Mouse (Mus musculus): ENCODE data around the gene Map3k14.

Map3k14 gene

DNA sequence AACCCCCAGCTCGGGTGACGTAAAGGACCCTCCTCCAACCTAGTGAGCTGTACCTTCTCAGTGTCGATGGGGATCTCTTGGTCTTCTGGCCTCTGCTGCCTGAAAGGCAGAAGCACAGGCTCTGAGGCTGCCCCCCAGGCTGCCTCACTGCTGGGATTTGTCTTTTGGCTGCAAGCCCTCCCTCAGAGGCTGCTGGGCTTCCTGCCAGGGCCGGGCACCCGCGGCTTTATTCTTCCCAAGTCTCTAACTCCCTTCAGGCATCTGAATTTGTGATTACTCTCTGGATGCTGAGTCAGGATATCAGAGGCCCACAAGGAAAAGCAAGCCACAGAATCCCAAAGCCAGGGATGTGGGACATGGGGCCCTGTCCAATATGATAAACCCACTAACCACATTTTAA lies 65.6 kb downstream of the Map3k14 start:
- no peak for DNase-seq

DNA sequence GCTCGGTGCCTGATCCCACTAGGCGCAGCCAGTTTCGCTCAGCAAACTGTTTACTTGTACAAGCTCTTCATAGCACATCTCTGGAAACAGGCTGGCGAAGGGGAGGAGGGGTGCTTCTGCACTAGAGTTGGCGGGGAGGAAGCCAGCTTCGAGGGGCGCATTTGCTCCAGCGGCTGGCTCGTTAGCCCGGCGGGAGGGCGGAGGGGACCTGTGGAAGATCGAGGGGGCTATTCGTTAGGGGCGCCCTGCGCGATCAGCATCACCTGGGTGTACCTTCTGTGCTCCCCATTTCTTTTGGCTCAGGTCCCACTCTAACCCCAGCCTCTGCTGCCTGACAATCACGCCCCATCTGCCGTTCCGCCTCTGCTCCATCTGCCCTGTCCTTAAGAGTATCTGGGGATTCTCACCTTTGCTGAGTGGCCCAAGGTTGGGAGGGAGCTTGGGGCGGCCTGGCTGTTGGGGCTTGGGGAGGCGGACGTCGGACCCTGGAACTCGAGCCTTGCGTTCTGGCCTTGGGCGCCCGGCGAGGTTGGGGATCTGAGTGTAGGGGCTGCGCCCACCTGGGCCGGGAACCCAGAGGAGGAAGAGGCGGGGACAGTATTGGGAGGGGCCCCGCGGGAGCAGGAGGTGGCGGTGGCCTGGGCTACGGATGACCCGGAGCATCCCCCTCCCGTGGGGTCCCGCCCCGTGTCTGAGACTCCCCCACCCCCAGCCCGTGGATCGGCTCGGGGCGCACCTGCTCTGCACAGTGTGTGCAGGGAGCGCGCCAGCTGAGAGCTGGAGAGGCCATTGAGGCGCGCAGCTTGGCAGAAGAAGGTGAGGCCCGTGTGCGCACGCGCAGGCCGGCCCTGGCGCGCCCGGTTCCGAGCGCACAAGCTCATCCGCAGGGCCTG lies 68.1 kb downstream of the Map3k14 start:
- DNase-seq, result no peak

DNA sequence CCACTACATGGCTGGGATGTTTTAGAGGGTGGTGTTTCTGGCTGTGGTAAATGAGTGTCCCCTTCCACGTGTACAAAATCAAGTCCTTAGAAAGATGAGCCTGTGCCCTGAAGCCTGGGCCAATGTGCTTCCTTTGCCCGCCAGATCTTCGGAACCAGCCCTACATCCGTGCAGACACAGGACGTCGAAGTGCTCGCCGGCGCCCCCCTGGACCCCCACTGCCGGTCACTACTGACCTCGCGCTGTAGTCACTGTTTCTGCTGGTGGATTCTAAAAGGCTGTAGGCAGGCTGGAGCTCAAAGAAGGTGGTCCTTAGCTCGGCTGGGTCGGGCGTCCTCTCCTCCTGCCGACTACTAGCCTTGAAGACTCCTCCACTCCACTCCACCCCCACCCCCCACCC lies 68.9 kb downstream of the Map3k14 start:
- DNase-seq, result no peak

DNA sequence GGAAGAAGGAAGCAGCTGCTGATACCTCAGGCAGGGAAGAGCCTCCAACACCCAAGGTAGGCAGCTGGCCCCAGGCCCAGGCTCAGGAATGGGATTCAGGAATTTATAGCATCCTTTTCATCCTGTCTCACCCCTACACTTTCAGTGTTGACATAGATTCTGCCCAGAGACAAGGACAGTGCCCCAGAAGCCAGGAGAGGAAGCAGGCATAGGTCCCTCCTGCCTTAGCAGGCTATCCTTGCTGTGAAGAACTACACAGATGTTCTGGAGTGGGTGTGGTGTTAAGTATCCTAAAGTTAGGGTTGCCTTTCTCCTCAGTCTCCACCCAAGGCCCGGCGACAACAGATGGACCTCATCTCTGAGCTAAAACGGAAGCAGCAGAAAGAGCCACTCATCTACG lies 69.9 kb downstream of the Map3k14 start:
- DNase-seq, result no peak

DNA sequence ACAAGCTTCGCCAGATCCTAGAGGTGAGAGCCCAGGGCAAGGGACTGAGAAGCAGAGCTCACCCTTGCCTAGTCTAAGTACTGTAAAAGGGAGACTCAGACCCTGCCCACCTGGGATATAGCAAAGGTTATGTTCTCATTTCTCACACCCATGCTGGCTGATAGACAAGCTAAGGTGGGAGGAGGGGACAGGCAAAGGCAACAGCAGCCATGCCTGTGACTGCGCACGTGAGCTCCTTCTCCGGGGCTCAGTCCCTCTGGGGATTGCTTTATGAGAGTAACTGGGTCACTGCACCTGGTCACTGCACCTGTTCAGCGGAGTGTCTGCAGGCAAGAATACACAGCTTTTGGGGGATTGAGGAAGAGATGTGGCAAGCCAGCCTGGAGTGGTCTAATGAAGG lies 71.6 kb downstream of the Map3k14 start:
- no peak for DNase-seq

DNA sequence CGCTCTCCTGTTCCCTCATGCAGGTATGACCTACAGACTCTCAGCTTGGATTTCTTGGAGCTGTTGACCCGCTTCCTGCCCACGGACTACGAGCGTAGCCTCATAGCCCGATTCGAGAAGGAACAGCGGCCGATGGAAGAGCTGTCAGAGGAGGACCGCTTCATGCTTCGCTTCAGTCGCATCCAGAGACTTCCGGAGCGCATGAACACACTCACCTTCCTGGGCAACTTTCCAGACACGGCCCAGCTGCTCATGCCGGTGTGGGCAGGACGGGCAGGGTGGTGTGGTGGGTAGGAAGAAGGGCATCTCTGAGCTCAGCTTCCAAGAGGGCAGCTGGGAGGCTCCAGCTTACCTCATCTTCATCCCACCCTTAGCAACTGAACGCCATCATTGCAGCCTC lies 72.0 kb downstream of the Map3k14 start:
- no peak for DNase-seq

DNA sequence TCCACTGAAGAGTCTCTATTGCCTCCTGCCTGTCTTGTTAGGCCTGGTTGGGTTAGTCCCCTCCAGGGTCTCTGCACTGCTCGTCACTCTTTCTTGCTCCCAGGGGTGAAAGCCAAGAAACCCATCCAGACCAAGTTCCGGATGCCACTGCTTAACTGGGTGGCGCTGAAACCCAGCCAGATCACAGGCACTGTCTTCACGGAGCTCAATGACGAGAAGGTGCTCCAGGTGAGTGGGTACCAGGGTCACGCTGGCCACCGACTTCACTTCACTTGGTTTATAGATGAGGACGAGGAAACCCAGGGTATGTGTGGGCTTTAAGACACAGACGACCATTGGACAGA lies 73.5 kb downstream of the Map3k14 start:
- DNase-seq, result no peak

DNA sequence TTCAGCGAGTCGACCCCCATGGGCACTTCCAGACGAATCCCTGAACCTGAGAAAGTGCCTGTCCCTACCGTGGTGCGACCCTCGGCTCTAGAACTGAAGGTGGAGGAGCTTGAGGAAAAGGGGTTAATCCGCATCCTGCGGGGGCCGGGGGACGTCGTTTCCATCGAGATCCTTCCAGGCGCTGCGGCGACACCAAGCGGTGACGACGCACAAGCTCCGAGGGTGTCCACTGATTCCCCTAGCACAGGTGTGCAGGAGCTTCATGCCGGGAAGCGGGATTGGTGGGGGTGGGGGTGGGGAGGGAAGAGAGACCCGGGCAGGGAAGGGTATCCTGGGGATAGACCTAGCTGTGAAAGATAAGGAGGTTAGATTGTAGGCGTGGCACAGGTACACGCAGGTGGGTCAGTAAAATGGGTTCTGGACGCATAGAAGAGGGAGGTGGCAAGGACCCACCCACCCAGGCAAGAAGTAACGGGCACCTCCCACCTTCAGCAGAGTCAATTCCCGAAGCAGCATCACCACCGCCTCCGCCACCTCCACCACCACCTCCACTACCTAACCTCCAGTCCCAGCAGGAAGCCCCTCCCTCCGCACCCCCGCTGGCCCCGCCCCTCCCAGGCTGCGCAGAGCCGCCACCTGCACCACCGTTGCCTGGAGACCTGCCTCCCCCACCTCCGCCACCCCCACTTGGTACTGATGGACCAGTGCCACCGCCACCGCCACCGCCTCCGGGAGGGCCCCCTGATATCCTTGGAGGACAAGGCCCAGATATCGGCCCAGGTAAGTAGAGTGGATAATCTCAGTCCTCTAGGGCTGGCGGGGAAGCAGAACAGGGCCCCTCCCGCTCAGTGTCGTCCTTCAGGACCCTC lies 74.1 kb downstream of the Map3k14 start:
- DNase-seq, result no peak

DNA sequence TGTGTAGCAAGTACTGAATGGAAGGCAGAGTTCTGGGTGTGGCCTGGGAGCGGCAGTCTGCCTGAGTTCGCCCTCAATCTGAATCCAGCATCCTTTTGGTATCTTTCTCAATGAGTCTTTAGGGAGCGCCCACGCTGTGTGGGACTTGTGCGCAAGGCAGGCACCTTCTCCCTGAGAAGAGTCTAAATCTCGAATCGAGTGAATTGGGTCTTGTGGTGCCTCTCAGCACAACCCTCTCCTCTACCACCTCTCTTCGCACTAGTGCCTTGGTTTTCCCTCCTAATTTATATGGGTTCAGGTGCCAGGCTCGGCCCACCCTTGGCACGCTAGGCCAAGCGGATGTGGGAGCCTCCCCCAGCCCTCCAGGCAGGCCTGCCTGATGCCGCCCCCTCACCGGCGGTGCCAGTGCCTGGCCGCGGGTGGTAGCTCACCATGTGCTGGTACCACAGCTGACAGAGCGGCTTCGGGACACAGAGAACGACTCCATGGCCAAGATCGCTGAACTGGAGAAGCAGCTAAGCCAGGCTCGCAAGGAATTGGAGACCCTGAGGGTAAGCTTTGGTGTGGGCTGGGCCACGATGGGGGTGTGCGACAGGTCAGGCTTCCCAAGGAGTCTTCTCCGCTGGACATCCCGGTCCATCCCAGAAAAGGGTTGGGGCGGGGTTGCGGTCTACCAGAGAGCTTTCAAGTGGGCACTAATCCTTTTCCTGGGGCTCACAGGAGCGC lies 74.9 kb downstream of the Map3k14 start:
- DNase-seq, result no peak

DNA sequence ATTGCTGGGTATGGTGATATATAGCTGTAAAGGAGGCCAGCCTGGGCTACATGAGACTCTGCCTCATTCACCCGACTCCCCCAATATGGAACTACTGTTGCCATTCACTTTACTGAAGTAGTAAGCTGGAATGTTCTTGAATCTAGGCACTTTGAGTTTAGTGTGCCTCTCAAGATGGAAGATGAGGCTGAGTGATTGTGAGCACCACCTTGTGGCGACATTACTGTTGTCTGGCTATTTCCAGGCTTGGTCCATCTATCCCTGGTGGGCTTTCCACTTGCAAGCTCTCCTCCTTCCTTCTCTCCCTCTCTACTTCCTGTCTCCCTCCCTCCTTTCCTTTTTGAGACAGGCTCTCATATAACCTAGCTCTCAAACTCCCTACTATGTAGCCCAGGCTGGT lies 82.4 kb downstream of the Map3k14 start:
- peak; percentile 66 for DNase-seq

DNA sequence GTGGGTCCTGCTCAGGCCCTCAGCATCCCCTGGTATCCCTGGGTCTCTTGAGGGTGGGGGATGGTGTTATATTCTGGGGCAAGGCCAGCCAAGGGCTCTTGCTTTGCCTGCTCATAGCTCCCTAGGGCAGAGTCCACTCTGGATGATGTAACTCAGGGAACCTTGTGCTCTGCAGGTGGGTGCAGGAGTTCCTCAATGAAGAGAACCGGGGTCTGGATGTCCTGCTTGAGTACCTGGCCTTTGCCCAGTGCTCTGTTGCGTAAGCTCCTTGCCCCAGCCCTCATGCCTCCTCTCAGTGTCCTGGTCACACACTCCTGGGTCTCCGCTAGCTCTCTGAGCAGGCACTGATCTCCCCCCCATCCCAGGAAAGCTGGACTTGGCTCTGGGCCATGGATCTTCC lies 85.4 kb downstream of the Map3k14 start:
- DNase-seq, result no peak

DNA sequence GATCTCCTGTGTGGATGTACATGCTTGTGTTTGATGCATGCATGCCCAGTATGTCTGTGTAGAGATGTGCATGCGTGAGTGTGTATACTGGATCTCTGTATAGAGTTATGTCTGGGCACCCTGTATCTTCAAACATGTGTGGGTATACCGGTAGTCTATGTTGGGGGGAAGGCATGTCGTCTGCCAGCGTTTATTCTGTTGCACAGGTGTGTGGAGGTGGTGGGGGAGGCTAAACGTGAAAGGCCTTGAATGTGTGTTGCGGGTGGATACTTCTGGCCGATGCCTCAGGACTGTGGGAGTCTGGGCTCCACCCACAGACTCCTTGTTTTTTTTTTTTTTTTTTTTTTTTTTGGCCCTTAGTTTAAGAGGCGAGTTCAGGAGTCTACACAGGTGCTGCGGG lies 85.9 kb downstream of the Map3k14 start:
- no peak for DNase-seq

DNA sequence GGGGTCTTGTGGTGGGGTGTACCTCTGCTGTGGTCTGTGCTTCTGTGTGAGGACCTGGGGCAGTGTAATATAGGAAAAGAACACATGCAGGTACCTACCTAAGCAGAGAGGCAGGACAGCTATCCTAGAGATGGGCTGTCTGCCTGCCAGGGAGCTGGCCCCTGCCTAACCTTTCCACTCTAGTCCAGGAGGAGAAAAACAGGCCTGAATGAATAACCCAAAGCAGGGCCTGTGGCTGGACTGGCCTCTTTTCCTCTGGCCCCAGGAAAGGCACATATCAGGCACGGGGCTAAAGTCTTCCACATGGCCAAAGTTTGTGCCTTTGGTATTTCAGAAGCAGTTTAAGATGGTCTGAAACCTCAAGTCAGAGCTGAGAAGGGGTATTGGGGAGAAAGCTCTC lies 86.8 kb downstream of the Map3k14 start:
- no peak for DNase-seq

DNA sequence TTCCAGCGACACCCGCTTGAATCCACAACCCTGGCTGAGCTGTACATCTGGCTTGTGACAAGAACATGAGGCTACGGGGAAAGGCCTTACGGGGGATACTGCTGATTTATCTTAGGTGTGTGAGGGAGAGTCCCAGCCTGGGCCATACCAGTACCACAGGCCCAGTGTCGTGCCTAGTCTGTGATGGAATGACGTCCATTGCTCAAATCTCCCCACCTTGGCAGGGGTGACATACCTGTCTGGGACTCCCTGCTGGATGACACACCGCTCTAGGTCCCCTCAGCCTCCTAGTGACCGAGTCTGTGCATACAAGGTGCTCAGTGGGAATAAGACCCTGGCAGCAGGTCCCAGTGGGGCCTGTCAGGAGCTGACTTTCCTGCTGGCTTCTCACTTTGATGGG lies 88.5 kb downstream of the Map3k14 start:
- DNase-seq, result no peak

DNA sequence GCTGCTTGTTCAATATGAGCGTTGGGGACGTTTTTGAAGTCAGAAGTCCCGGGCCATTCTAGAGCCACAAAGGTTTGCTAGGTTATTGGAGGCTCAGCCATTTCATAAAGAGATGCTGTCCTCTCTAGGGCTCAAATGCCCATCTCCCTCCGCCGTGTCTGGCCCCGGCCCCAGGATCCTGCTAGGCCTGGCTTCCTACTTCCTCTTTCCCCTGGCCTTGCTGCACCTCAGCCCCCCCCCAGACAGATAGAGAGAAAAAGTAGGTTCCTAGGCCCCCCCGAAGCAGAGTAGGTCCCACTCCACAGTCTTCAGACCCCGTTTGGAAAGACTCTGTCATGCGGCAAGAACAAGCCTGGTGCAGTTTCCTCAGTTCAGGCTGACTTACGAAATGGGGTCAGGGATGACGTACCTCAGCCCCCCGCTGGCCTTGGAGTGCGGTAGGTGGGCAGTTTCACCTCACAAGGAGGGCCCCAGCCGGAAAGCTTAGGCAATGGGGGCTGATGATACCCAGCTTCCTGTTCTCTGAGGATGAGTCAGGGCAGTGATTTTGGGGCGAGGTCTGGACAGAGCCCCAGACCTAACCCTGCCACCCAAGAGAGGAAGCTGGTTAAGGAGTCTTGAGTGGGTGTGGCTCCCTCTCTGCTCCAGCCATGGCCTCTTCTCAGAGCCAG lies 89.3 kb downstream of the Map3k14 start:
- DNase-seq, result no peak

DNA sequence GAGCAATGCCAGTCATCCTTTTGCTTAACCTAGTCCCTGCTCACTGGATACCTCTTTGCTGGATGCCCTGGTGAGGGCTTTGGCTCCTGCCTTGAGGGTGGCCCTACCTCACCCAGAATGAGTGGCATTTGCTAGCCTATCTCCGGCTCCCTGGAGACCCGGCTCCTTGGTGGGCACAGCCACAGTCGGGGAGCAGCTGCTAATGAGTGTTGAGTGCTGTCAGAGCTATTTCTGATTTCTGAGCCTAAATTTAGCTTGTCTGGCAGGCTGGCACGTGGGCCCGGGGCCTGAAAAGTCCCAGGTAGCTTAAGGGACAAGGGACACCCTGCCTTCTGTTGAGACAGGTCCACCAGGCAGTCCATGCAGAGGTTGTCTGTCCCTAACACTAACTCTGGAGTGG lies 90.1 kb downstream of the Map3k14 start:
- no peak for DNase-seq

DNA sequence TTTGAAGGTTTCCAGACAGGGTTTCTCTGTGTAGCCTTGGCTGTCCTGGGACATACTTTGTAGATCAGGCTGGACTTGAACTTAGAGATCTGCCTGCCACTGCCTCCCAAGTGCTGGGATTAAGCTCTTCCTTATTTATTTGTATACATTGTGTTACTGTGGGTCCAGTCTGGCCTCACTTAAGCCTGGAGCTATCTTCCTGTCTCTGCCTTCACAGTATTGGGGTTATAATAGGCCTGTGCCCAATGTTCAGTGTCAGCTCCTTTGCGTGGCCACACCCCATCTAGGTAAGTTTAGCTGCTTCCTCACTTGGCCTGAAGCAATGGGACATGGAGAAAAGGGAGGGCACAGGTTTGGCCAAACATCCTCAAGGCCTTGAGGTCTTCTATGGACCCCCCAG lies 90.8 kb downstream of the Map3k14 start:
- no peak for DNase-seq

DNA sequence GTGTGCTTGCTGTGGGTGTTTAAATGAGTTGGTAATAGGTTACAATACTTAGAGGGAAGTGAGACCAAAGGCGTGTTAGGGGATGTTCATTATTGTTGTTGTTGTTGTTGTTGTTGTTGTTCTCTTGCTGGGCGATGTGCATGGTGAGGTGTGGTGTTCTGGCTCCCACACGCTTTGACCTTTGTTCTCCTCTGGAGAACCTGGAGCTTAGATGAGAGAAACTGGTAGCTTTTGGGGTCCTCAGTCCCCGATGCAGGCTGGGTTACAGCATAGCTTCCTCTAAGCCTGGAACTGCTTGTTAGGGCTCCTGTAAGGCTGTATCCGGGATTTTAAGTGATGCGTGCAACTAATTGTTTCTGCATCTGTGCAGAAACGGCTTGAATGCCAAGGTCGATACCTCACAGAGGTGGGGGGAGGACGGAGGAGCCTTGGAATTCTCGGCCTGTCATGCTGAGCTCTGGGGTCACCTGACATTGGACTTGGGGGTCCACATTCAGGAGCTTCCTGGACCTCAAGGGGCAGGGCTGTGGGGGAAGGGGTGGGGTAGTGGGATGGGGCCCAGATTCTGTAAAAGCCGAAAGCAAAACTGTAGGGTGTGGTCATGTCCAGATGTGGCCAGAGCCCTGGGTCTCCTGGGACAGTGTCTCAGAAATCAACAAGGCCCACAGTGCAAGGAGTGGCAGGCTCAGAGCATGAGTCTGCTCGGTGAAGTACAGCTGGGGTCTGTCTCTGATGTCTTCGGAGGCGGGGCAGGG lies 91.4 kb downstream of the Map3k14 start:
- DNase-seq, result peak; percentile 36

DNA sequence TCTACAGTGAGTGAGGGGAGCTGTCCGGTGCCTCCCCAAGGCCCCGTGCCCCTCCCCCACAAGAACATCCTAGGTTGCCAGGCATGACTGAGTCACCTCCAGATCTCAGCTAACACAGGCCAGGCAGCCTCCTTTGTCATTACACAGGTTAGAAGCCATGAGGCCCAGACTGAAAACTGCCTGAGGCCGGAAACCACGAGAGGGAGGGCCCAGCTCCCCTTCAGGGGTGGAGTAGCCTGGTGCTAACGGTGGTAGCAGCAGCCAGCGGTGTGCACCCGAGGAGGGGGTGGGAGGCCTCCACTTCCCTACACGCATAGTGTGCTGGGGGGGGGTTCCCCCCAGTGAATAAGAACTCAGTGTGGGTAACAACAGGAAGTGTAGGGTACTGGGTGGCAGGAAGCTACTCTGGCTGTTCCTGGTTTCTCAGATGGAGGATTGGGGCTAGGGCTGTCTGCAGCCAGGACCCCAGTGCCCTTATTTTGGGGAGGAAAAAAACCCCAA lies 92.3 kb downstream of the Map3k14 start:
- peak; percentile 93 for DNase-seq

DNA sequence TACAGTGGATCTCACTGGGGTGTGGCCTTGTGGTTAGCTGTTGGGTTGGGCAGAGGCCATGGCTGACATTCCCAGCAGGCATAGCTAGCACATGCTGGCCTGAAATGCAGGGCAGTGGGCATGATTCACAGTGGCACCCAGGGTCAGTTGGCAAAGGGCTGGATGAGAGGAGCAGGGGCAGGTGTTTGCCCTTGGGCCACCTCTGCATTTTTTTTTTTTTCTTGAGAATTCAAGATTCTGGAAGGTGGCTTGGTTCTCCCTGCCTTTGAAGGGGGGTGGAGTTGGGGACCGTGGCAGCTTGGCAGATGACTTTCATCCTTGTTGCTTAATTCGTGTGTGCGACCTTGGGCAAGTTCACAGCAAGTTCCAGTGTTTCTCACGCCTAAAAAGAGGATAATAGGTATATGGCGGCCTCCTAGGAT lies 92.8 kb downstream of the Map3k14 start:
- DNase-seq, result peak; percentile 52

DNA sequence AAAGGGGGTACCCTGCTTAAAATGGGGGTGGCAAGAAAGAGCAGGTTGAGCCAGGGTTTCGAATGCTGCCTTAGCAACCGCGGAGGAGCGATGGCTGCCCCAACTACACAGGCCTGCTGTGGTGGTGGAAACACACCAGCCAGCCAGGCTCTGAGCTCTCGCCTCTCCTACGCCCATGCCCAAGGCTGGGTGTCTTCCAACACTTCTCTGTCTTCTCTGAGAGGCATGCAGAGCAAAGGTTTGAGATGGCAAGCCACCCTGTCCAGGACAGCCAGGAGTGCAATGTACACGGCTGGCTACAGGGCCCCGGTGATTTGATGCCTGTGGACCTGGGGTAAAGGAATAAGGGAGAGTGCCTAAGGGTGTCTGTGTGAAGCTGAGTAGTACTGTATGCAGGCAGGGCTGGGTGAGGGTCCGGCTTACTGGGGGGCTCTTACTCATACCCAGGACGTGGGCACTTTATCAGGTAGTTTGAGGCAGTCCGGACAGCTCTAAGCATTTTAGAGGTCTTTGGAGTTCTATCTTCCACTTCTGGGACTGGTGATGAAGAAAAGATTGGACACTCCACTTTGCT lies 93.4 kb downstream of the Map3k14 start:
- peak; percentile 62 for DNase-seq
